Mouse (Mus musculus) heart, postnatal 0 days (tissue): ENCODE data around the gene Ivns1abp. TPM values are rescaled to one million over a fixed set of nuclear protein-coding genes. Genes with fewer than 3 reads are reported as not detected.

Source experiments
- ATAC-seq: fragments of 200-750 bp; cut with Nextera tagmentation; 2 replicates; pipeline ENCODE4 v1.8.0; 2017; ENCODE audit warnings: low read depth, moderate number of reproducible peaks, moderate library complexity; ENCODE audit not compliant: insufficient read depth
- DNase-seq: peaks from one replicate; pipeline ENCODE4 v3.0.0-alpha.2; 2016; ENCODE audit warnings: low spot score
- H3K27ac ChIP-seq: fragments of 300-500 bp; sonication (generic); 2 replicates; pipeline ENCODE4 v1.5.1; 2014; ENCODE audit warnings: low read depth, mild to moderate bottlenecking
- H3K27me3 ChIP-seq: fragments of 300-500 bp; sonication (generic); 2 replicates; pipeline ENCODE4 v1.6.1; 2014; ENCODE audit warnings: low read length, mixed read lengths; ENCODE audit not compliant: control insufficient read depth, insufficient read depth
- H3K36me3 ChIP-seq: fragments of 300-500 bp; sonication (generic); replicated peaks from 2 replicates; pipeline ENCODE4 v1.6.1; 2014; ENCODE audit warnings: low read length, mixed read lengths; ENCODE audit not compliant: control insufficient read depth, insufficient read depth
- H3K4me1 ChIP-seq: fragments of 300-500 bp; sonication (generic); 2 replicates; pipeline ENCODE4 v1.6.1; 2014; ENCODE audit warnings: antibody characterized with exemption; ENCODE audit not compliant: control insufficient read depth, insufficient read depth
- H3K4me2 ChIP-seq: fragments of 300-500 bp; sonication (generic); 2 replicates; pipeline ENCODE4 v1.6.1; 2014; ENCODE audit warnings: low read depth, mild to moderate bottlenecking, low read length, moderate library complexity
- H3K4me3 ChIP-seq: fragments of 300-500 bp; sonication (generic); 2 replicates; pipeline ENCODE4 v1.5.1; 2014; ENCODE audit warnings: low read depth, low read length
- H3K9ac ChIP-seq: fragments of 300-500 bp; sonication (generic); replicated peaks from 2 replicates; pipeline ENCODE4 v1.6.1; 2014; ENCODE audit warnings: low read depth, low read length, mixed read lengths
- H3K9me3 ChIP-seq: fragments of 300-500 bp; sonication (generic); replicated peaks from 2 replicates; pipeline ENCODE4 v1.6.1; 2016; ENCODE audit warnings: low read length; ENCODE audit not compliant: control insufficient read depth
- CTCF ChIP-seq: IDR thresholded peaks from 2 replicates; pipeline ENCODE4 v1.5.1; 2016; ENCODE audit warnings: antibody characterized with exemption, control low read depth, low read depth
- EP300 ChIP-seq: IDR thresholded peaks from 2 replicates; pipeline ENCODE4 v1.6.1; 2016; ENCODE audit warnings: antibody characterized with exemption, low read depth
- WGBS: fragments of 180-500 bp; shearing (Covaris S2); extraction: QIAGEN DNeasy Blood & Tissue Kit; methylation state at CpG from one replicate; pipeline ENCODE4 v1.1.7; 2014; 5-methylcytosine and 5-hydroxymethylcytosine counted together
- polyA plus RNA-seq: library from polyadenylated mRNA; unstranded; fragments of >200 nt; fragmentation: Nextera tagmentation; extraction: Ambion mirVana; gene quantifications from 2 replicates; pipeline ENCODE4 v1.2.1, GENCODE M21; 2015
- total RNA-seq: library from RNA; depleted of rRNA; stranded (reverse); fragments of >200 nt; gene quantifications from 2 replicates; pipeline ENCODE4 v1.2.3, GENCODE M21; 2014; ENCODE audit warnings: low replicate concordance

Ivns1abp gene
- total and polyA plus RNA-seq, 2 experiments from 2014 or later: 272 to 413 TPM

DNA sequence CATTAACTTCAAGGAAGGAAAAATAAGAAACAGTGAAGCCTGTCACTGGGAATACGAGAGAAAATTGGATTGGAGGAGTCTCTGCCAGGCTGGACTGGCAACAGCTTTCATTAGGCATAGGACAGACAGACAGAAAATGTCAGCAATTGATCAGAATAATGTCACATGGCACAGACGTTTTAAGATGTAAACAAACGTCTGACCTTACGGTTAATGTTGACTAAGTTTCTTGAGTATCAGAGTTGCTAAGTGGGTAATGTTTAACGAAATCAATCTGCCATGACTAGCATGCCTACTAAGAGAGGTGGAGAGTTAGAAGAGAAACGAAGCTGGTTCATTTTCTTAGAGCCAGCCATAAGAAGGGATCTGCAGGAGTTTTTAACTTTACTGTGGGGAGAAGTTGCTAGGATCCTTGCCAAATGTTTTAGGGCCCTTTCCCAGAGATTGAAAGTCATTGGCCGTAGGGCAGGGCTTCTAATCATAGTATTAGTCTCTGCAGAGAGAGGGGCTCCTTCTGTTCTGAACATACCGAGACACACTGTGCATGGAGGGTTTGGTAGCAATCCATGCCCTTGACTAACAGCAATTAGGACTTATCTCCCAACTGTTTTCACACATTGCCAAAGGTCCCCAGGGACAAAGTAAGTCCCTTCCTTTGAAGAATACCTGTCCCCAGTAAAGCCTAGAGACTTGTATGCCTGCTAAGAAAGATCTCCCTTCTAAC, 2.8 kb upstream of the Ivns1abp start:
- Histone ChIP-seq H3K36me3 (no peaks in the 10 kb centered on the region), H3K9me3 (no peaks in the 10 kb centered on the region), H3K9ac (peak overlapping the region; percentile 27; the same call in 1 of the 2 replicates), H3K4me1 (peaks cover 27% of the 10 kb centered on the region), H3K27ac (peak overlapping the region; percentile 95), H3K4me2 (peak overlapping the region; percentile 68), H3K4me3 (no peak overlapping the region), H3K27me3 (no peaks in the 10 kb centered on the region)
- no peak for ATAC-seq
- TF ChIP-seq EP300 (no peak), CTCF (no peak)
- WGBS: 41% methylated on average over 8 of the region's 8 CpGs
- DNase-seq: no peak

DNA sequence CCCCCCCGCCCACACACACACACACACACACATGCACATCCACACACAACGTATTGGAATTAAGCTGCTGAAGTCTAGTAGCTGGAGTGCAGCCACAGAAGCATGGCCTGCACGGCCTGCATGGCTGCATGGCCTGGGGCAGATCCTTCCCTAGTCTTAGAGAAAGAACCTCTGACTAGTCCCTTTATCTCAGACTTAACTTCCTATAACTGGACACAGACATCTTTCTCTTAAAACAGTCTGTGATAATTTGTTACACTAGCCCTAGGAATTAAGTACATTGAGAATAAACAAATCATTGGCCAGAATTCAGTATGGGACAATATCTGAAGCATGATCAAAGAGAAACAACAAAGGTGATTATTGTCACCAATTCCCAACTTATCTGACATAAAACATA, 2.0 kb upstream of the Ivns1abp start:
- Histone ChIP-seq H3K27me3 (no peaks in the 10 kb centered on the region), H3K4me1 (peaks cover 27% of the 10 kb centered on the region), H3K36me3 (no peaks in the 10 kb centered on the region), H3K4me2 (peak overlapping the region; percentile 68), H3K27ac (peak overlapping the region; percentile 95), H3K9me3 (no peaks in the 10 kb centered on the region), H3K4me3 (peak overlapping the region; percentile 84), H3K9ac (no peak overlapping the region)
- no peak for TF ChIP-seq CTCF
- no peak for TF ChIP-seq EP300
- ATAC-seq (no peak), DNase-seq (no peak)
- WGBS: 19% methylated on average over 3 of the region's 3 CpGs

GRCm38 (mm10) chr1:151342968-151343367, 1.3 kb upstream of the Ivns1abp start:
- Histone ChIP-seq H3K27ac (peak overlapping the region; percentile 95), H3K27me3 (no peaks in the 10 kb centered on the region), H3K9ac (peak overlapping the region; percentile 93), H3K9me3 (no peaks in the 10 kb centered on the region), H3K4me3 (peak overlapping the region; percentile 84), H3K4me1 (peaks cover 26% of the 10 kb centered on the region), H3K36me3 (no peaks in the 10 kb centered on the region), H3K4me2 (peak overlapping the region; percentile 68)
- WGBS: 4% methylated on average over 6 of the region's 6 CpGs
- DNase-seq: peak; percentile 86
- no peak for TF ChIP-seq EP300
- TF ChIP-seq CTCF: no peak
- peak; percentile 41 for ATAC-seq

DNA sequence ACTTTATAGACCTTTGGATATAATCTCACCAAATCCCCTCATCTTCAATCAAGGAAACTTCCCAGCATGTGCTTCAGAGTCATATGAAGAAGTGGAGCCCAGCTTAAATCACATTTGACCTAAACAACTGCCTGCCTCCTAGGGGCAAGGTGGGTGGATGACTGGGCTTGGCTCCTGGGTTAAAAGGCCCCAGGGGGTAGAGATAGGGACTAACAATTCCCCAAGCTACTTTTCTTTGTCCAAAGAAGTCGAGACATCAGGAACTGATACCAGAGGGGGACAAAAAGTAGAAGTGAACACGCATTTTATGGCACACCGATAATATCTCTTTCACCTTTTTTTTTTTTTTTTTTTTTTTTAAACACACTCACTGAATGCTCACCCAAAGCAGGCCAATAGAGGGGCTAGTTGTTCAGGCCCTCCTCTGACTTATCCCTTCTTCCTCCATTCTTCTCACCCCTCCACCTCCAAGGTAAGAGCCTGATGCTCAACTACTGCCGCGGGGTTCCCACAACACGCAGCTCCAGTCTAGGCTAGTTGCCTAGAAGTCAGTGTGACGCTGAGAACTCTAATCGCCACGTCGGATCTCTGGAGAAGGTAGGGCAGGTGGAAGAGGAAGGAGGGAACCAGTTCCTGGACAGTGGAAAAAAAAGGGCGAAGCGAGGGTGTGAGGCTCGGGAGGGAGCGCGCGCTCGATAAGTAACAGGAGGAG, 550 bp upstream of the Ivns1abp start:
- Histone ChIP-seq H3K4me3 (peak overlapping the region; percentile 84), H3K27ac (peak overlapping the region; percentile 95), H3K4me1 (peaks cover 20% of the 10 kb centered on the region), H3K27me3 (no peaks in the 10 kb centered on the region), H3K9ac (peak overlapping the region; percentile 93), H3K36me3 (no peaks in the 10 kb centered on the region), H3K4me2 (peak overlapping the region; percentile 68), H3K9me3 (no peaks in the 10 kb centered on the region)
- DNase-seq: peak; percentile 69
- TF ChIP-seq CTCF: peak; percentile 35
- TF ChIP-seq EP300: peak; percentile 7; the same call in 1 of the 2 replicates
- ATAC-seq: no peak
- WGBS: under 1% methylated on average over 17 of the region's 17 CpGs

DNA sequence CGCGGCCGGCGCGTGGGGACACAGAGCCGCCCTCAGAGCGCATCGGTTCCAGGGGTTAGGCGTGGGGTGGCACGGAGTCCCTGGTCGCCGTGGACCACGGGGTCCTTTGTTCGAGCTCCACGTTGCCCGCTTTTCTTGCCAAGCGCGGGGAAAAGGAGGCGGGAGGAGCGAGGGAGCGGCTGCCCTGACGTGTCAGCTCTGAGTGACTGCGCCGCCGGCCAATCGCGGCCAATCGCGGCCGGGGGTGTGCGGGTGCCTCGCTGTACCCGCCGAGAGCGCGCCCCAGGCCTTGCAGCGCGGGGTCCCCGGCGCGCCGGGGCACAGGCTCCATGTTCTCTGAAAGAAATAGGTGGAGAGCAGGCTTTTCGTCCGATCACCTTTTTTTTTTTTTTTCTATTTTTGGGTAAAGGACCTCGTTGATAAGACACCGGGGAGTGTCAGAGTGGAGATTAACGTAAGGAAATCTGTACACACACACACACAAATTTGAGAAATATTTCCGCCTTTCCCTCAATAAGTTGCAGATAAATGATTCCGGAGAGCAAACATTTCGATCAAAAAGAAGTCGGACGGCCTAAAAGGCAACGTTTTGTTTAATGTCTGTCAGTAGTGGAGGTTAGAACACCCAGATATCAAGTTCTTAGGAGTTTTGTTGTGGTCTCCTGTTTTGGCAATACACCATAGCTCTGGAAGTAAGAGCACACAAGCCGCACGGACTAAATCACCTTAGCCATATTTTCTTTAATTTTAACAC, 1.0 kb downstream of the Ivns1abp start:
- Histone ChIP-seq H3K9ac (peak overlapping the region; percentile 93), H3K36me3 (peaks cover 10% of the 10 kb centered on the region), H3K9me3 (no peaks in the 10 kb centered on the region), H3K27ac (peak overlapping the region; percentile 95), H3K4me3 (peak overlapping the region; percentile 84), H3K4me1 (peaks cover 18% of the 10 kb centered on the region), H3K4me2 (peak overlapping the region; percentile 68), H3K27me3 (no peaks in the 10 kb centered on the region)
- ATAC-seq (peak; percentile 53), DNase-seq (peak; percentile 85)
- WGBS: under 1% methylated on average over 47 of the region's 55 CpGs
- TF ChIP-seq EP300 (no peak), CTCF (no peak)
